Mouse (Mus musculus): Measurements from ENCODE around the gene Myh3. TPM values are rescaled to one million over a fixed set of nuclear protein-coding genes. Genes with fewer than 3 reads are reported as not detected.
A peak's percentile ranks its signal among the peaks of the same experiment; 100 is the strongest.

The Myh3 gene
- polyA plus RNA-seq, 1 experiment from 2014 or later = 3.7 TPM

GRCm38 (mm10) chr11:67112019-67112850 is 34.1 kb downstream of the Myh3 start:
- no peak for ATAC-seq (ENCODE audit: low read depth)

GRCm38 (mm10) chr11:67112851-67113202 is 34.7 kb downstream of the Myh3 start:
- no peaks in the 10 kb centered on the region for H3K4me1 ChIP-seq (replicated peaks)
- peak; percentile 56; the same call in 1 of the 2 replicates for ATAC-seq (ENCODE audit: low read depth)
- no peaks in the 10 kb centered on the region for H3K36me3 ChIP-seq
- 43% methylated on average over 11 of the region's 11 CpGs for WGBS
- no peaks in the 10 kb centered on the region for H3K27me3 ChIP-seq
- H3K9me3 ChIP-seq = no peaks in the 10 kb centered on the region
- no peak overlapping the region for H3K9ac ChIP-seq
- no peak overlapping the region for H3K4me2 ChIP-seq
- no peak overlapping the region for H3K27ac ChIP-seq (replicated peaks)
- H3K4me3 ChIP-seq = no peak overlapping the region

More at GRCm38 (mm10) chr11:67112019-67112850, 34.1 kb downstream of the Myh3 start:
- no peak overlapping the region for H3K27ac ChIP-seq (replicated peaks)
- no peak overlapping the region for H3K4me3 ChIP-seq
- no peak overlapping the region for H3K4me2 ChIP-seq
- H3K9ac ChIP-seq = no peak overlapping the region
- no peaks in the 10 kb centered on the region for H3K9me3 ChIP-seq
- H3K4me1 ChIP-seq (replicated peaks) = no peaks in the 10 kb centered on the region
- H3K27me3 ChIP-seq = no peaks in the 10 kb centered on the region
- H3K36me3 ChIP-seq = no peaks in the 10 kb centered on the region
- 34% methylated on average over 11 of the region's 11 CpGs for WGBS

GRCm38 (mm10) chr11:67113381-67113780 is 35.3 kb downstream of the Myh3 start:
- 92% methylated on average over 6 of the region's 6 CpGs for WGBS
- Histone ChIP-seq H3K4me1 (replicated peaks) (no peaks in the 10 kb centered on the region), H3K4me2 (no peak overlapping the region), H3K27me3 (no peaks in the 10 kb centered on the region), H3K4me3 (no peak overlapping the region), H3K27ac (replicated peaks) (no peak overlapping the region), H3K9me3 (no peaks in the 10 kb centered on the region), H3K36me3 (no peaks in the 10 kb centered on the region), H3K9ac (no peak overlapping the region)
- no peak for ATAC-seq (ENCODE audit: low read depth)

DNA sequence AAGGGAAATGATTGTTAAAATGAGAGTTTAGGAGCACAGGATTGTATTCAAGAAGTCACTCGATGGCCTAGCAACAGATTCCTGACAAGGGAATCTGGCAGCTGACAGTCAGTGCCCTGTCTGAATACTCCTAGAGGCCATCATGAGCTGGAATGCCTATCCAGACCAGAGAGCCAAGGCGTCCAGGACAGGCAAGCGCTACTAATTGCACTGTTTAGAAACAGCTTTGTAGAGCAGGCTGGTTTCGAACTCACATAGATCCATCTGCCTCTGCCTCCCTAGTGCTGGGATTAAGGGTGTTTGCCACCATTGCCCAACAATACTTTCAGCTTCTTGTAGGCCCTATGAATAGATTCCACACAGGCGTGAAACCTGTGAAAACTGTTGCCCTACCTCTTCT is 36.2 kb downstream of the Myh3 start:
- Histone ChIP-seq H3K9me3 (no peaks in the 10 kb centered on the region), H3K27ac (replicated peaks) (no peak overlapping the region), H3K4me3 (no peak overlapping the region), H3K27me3 (no peaks in the 10 kb centered on the region), H3K4me1 (replicated peaks) (peaks cover under 1% of the 10 kb centered on the region; the same call in 1 of the 2 replicates), H3K9ac (no peak overlapping the region), H3K4me2 (no peak overlapping the region), H3K36me3 (no peaks in the 10 kb centered on the region)
- WGBS = 90% methylated on average over 5 of the region's 5 CpGs
- no peak for ATAC-seq (ENCODE audit: low read depth)

DNA sequence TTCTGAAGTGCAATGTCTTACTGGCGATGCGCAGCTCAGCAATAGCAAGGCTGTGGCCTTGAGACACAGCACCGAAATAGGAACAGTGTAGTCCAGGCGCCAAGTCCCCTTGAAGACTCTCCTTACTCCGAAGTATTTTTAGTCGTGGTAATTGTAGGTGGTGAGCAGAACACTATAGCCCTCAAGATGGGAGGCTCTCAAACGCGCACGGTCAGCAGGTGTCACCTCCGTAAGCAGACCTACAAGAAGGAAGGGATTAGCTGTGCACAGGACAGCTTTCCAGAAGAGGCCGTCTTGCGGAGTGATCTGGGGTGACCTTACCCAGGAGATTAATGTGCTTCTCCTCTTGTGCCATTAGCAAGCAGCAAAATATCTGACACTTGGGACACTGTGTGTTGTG is 36.8 kb downstream of the Myh3 start:
- H3K36me3 ChIP-seq = no peaks in the 10 kb centered on the region
- H3K4me2 ChIP-seq = no peak overlapping the region
- H3K4me1 ChIP-seq (replicated peaks) = peaks cover 7% of the 10 kb centered on the region
- H3K4me3 ChIP-seq = no peak overlapping the region
- H3K27ac ChIP-seq (replicated peaks) = no peak overlapping the region
- H3K9me3 ChIP-seq = no peaks in the 10 kb centered on the region
- H3K27me3 ChIP-seq = no peaks in the 10 kb centered on the region
- 87% methylated on average over 12 of the region's 12 CpGs for WGBS
- no peak for ATAC-seq (ENCODE audit: low read depth)
- no peak overlapping the region for H3K9ac ChIP-seq

GRCm38 (mm10) chr11:67116725-67117124 is 38.6 kb downstream of the Myh3 start:
- Histone ChIP-seq H3K9ac (no peak overlapping the region), H3K9me3 (no peaks in the 10 kb centered on the region), H3K4me2 (no peak overlapping the region), H3K36me3 (no peaks in the 10 kb centered on the region), H3K27me3 (no peaks in the 10 kb centered on the region), H3K27ac (replicated peaks) (no peak overlapping the region), H3K4me3 (no peak overlapping the region), H3K4me1 (replicated peaks) (peaks cover 11% of the 10 kb centered on the region)
- ATAC-seq (ENCODE audit: low read depth) = no peak
- WGBS = 84% methylated on average over 5 of the region's 5 CpGs

GRCm38 (mm10) chr11:67119539-67120070 is 41.5 kb downstream of the Myh3 start:
- no peak for ATAC-seq (ENCODE audit: low read depth)
- Histone ChIP-seq H3K9ac (no peak overlapping the region), H3K4me1 (replicated peaks) (peaks cover 16% of the 10 kb centered on the region), H3K4me2 (no peak overlapping the region), H3K27me3 (no peaks in the 10 kb centered on the region), H3K36me3 (no peaks in the 10 kb centered on the region), H3K9me3 (no peaks in the 10 kb centered on the region), H3K27ac (replicated peaks) (no peak overlapping the region), H3K4me3 (no peak overlapping the region)
- 45% methylated on average over 4 of the region's 4 CpGs for WGBS

GRCm38 (mm10) chr11:67120697-67121294 is 42.7 kb downstream of the Myh3 start:
- Histone ChIP-seq H3K27ac (replicated peaks) (no peak overlapping the region), H3K9ac (no peak overlapping the region), H3K9me3 (no peaks in the 10 kb centered on the region), H3K4me3 (no peak overlapping the region), H3K36me3 (no peaks in the 10 kb centered on the region), H3K4me2 (no peak overlapping the region), H3K4me1 (replicated peaks) (peaks cover 28% of the 10 kb centered on the region), H3K27me3 (no peaks in the 10 kb centered on the region)
- ATAC-seq (ENCODE audit: low read depth) = no peak
- 64% methylated on average over 12 of the region's 12 CpGs for WGBS

DNA sequence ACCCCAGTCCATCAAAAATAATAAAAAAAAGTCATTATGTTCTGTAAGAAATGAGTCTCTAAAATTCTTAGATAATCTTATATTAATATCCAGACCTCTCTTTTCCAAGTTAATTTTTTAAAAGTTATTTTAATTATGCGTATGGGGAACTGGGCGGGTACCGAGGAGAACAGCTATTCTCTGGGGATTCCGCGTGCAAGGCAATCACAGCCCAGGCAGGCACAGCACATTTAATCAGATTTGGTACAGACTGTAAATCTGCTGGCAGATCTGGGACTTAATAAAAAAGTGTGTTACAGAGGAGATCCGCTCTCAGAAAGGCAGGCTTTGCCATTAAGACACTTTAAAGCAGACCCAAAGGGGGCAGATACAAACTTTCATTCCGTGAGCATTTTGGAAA is 46.8 kb downstream of the Myh3 start:
- 24% methylated on average over 7 of the region's 7 CpGs for WGBS

GRCm38 (mm10) chr11:67125361-67125760 is 47.3 kb downstream of the Myh3 start:
- H3K4me3 ChIP-seq = no peak overlapping the region
- no peaks in the 10 kb centered on the region for H3K9me3 ChIP-seq
- peaks cover 17% of the 10 kb centered on the region for H3K4me1 ChIP-seq (replicated peaks)
- 38% methylated on average over 17 of the region's 17 CpGs for WGBS
- H3K27ac ChIP-seq (replicated peaks) = no peak overlapping the region
- H3K27me3 ChIP-seq = no peaks in the 10 kb centered on the region
- 0 out of 2 replicates have a peak overlapping the region, but pooled peaks have one; percentile 22 for H3K9ac ChIP-seq
- H3K4me2 ChIP-seq = peak overlapping the region; percentile 33
- no peaks in the 10 kb centered on the region for H3K36me3 ChIP-seq
- ATAC-seq (ENCODE audit: low read depth) = no peak

More for the DNA sequence above, 46.8 kb downstream of the Myh3 start:
- Histone ChIP-seq H3K27me3 (no peaks in the 10 kb centered on the region), H3K36me3 (no peaks in the 10 kb centered on the region), H3K4me1 (replicated peaks) (peaks cover 20% of the 10 kb centered on the region), H3K27ac (replicated peaks) (no peak overlapping the region), H3K4me3 (no peak overlapping the region), H3K4me2 (peak overlapping the region; percentile 33; the same call in 1 of the 2 replicates), H3K9ac (no peak overlapping the region), H3K9me3 (no peaks in the 10 kb centered on the region)
- ATAC-seq (ENCODE audit: low read depth) = peak; percentile 75; the same call in 1 of the 2 replicates

DNA sequence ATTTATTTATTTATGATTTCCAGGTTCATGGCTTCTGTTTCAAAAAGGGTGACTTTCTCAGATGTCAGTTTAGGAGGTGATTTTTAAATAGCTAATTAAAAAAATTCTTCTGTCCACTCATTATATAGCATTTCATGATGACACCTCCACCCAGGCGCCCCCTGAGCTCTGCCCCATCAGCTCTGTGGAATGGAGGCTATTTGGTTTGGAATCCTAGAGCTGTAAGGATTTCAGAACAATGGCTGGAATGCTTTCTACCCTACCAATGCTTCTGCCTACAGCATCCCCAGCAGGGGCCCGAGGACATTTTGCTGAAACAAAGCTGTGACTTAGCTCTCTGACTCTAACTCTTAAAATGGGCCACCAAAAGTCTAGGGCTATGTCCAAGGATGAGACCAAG is 55.4 kb downstream of the Myh3 start:
- no peaks in the 10 kb centered on the region for H3K9me3 ChIP-seq
- H3K9ac ChIP-seq = no peak overlapping the region
- no peaks in the 10 kb centered on the region for H3K4me1 ChIP-seq (replicated peaks)
- no peaks in the 10 kb centered on the region for H3K36me3 ChIP-seq
- no peak overlapping the region for H3K4me3 ChIP-seq
- H3K27ac ChIP-seq (replicated peaks) = no peak overlapping the region
- no peak overlapping the region for H3K4me2 ChIP-seq
- ATAC-seq (ENCODE audit: low read depth) = no peak
- no peaks in the 10 kb centered on the region for H3K27me3 ChIP-seq
- WGBS = 73% methylated on average over 2 of the region's 2 CpGs

DNA sequence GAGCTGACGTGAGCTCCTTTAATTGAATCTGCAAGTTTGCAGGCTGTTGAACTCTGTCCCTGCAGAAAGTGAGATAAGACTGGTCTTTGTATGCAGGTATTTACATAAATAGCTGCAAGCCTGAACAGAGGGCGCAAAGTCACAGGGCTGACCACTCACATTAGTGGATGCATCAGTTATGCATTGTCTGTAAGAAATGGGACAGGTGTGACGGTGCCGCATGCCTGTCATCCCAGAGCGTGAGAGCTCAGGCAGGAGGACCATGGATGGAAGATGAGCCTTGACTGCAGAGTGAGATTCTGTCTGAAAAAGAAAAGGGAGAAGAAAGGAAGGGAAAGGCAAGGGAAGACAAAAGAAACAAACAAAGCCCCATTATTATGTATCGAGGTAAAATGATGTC is 56.6 kb downstream of the Myh3 start:
- H3K4me1 ChIP-seq (replicated peaks) = no peaks in the 10 kb centered on the region
- H3K36me3 ChIP-seq = no peaks in the 10 kb centered on the region
- no peak overlapping the region for H3K4me2 ChIP-seq
- no peaks in the 10 kb centered on the region for H3K9me3 ChIP-seq
- no peak overlapping the region for H3K9ac ChIP-seq
- ATAC-seq (ENCODE audit: low read depth) = no peak
- no peaks in the 10 kb centered on the region for H3K27me3 ChIP-seq
- WGBS = 74% methylated on average over 6 of the region's 6 CpGs
- H3K27ac ChIP-seq (replicated peaks) = no peak overlapping the region
- no peak overlapping the region for H3K4me3 ChIP-seq
